Mouse (Mus musculus): ENCODE measurements around the gene Prtn3. TPM values are rescaled to one million over a fixed set of nuclear protein-coding genes. Genes with fewer than 3 reads are reported as not detected.

The Prtn3 gene
- polyA plus RNA-seq, 1 experiment from 2014 or later: 11.2 TPM

- ATAC-seq: no peak
- no peak within 1 kb of the TSS for H3K4me3 ChIP-seq (ENCODE audit: low read length)
Measured at GRCm38 (mm10) chr10:79910556-79910955, 36.3 kb downstream of the Prtn3 start, which contains the start of gene Gm26602. TSS of gene Gm26602 (plus strand) at chr10:79910856.

DNA sequence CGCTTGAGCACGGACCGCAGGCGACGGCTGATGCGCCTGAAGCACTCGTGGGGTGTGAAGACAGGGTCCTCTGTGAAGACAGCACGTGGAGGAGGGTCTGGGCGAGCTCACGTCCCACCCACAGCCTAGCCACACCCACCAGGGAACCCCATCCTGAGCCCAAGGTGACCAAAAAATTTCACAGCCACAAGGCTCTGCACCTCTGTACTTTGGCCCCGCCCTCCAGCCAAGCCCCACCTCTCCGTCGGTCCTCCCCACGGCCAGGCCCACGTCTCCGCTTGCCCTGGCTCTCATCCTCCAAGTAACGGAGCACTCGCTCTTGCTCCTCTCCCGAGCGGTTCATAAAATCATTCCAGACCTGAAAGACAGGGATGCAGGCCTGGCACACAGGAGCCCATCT lies 38.1 kb downstream of the Prtn3 start:
- H3K9me3 ChIP-seq (ENCODE audit: control insufficient read depth, low read length): no peaks in the 10 kb centered on the region
- H3K4me2 ChIP-seq (ENCODE audit: low read length): no peak overlapping the region
- WGBS: 71% methylated on average over 20 of the region's 20 CpGs
- no peak for ATAC-seq
- no peak overlapping the region for H3K9ac ChIP-seq (ENCODE audit: low read depth, low read length)
- H3K36me3 ChIP-seq (ENCODE audit: control insufficient read depth, insufficient read depth, low read length): 0 out of 2 replicates have a peak, but pooled peaks cover 7% of the 10 kb centered on the region
- H3K4me1 ChIP-seq (ENCODE audit: control insufficient read depth, insufficient read depth, low read depth, low read length): peaks cover 33% of the 10 kb centered on the region
- H3K27me3 ChIP-seq (replicated peaks; ENCODE audit: control insufficient read depth, insufficient read depth, low read length): no peaks in the 10 kb centered on the region
- no peak overlapping the region for H3K27ac ChIP-seq (ENCODE audit: low read depth, low read length)
- no peak overlapping the region for H3K4me3 ChIP-seq (ENCODE audit: low read length)

More at GRCm38 (mm10) chr10:79910556-79910955, 36.3 kb downstream of the Prtn3 start, which contains the start of gene Gm26602:
- Histone ChIP-seq H3K9ac (ENCODE audit: low read depth, low read length) (peak within 1 kb of the TSS; percentile 54), H3K27me3 (replicated peaks; ENCODE audit: control insufficient read depth, insufficient read depth, low read length) (no peaks in the 10 kb centered on the region), H3K4me2 (ENCODE audit: low read length) (no peak within 1 kb of the TSS), H3K27ac (ENCODE audit: low read depth, low read length) (peak within 1 kb of the TSS; percentile 85), H3K9me3 (ENCODE audit: control insufficient read depth, low read length) (no peaks in the 10 kb centered on the region), H3K36me3 (ENCODE audit: control insufficient read depth, insufficient read depth, low read length) (peaks cover 12% of the 10 kb centered on the region), H3K4me1 (ENCODE audit: control insufficient read depth, insufficient read depth, low read depth, low read length) (peaks cover 22% of the 10 kb centered on the region)
- WGBS: 99% methylated on average over 4 of the region's 4 CpGs

GRCm38 (mm10) chr10:79914131-79914947 lies 40.1 kb downstream of the Prtn3 start:
- Histone ChIP-seq H3K27ac (ENCODE audit: low read depth, low read length) (no peak overlapping the region), H3K4me2 (ENCODE audit: low read length) (no peak overlapping the region), H3K4me3 (ENCODE audit: low read length) (no peak overlapping the region), H3K9ac (ENCODE audit: low read depth, low read length) (0 out of 2 replicates have a peak overlapping the region, but pooled peaks have one; percentile 18), H3K9me3 (ENCODE audit: control insufficient read depth, low read length) (no peaks in the 10 kb centered on the region), H3K36me3 (ENCODE audit: control insufficient read depth, insufficient read depth, low read length) (0 out of 2 replicates have a peak, but pooled peaks cover 7% of the 10 kb centered on the region), H3K4me1 (ENCODE audit: control insufficient read depth, insufficient read depth, low read depth, low read length) (peaks cover 30% of the 10 kb centered on the region), H3K27me3 (replicated peaks; ENCODE audit: control insufficient read depth, insufficient read depth, low read length) (peaks cover 18% of the 10 kb centered on the region)
- WGBS: 65% methylated on average over 11 of the region's 11 CpGs
- no peak for ATAC-seq

GRCm38 (mm10) chr10:79914948-79915596 lies 40.8 kb downstream of the Prtn3 start:
- H3K4me2 ChIP-seq (ENCODE audit: low read length): no peak overlapping the region
- H3K27ac ChIP-seq (ENCODE audit: low read depth, low read length): no peak overlapping the region
- no peaks in the 10 kb centered on the region for H3K9me3 ChIP-seq (ENCODE audit: control insufficient read depth, low read length)
- 0 out of 2 replicates have a peak, but pooled peaks cover 7% of the 10 kb centered on the region for H3K36me3 ChIP-seq (ENCODE audit: control insufficient read depth, insufficient read depth, low read length)
- ATAC-seq: no peak
- H3K4me3 ChIP-seq (ENCODE audit: low read length): no peak overlapping the region
- H3K27me3 ChIP-seq (replicated peaks; ENCODE audit: control insufficient read depth, insufficient read depth, low read length): peaks cover 24% of the 10 kb centered on the region
- peaks cover 27% of the 10 kb centered on the region for H3K4me1 ChIP-seq (ENCODE audit: control insufficient read depth, insufficient read depth, low read depth, low read length)
- no peak overlapping the region for H3K9ac ChIP-seq (ENCODE audit: low read depth, low read length)
- 73% methylated on average over 7 of the region's 7 CpGs for WGBS

GRCm38 (mm10) chr10:79916081-79916480 lies 41.8 kb downstream of the Prtn3 start:
- Histone ChIP-seq H3K9ac (ENCODE audit: low read depth, low read length) (peak overlapping the region; percentile 94), H3K9me3 (ENCODE audit: control insufficient read depth, low read length) (no peaks in the 10 kb centered on the region), H3K27me3 (replicated peaks; ENCODE audit: control insufficient read depth, insufficient read depth, low read length) (peaks cover 34% of the 10 kb centered on the region), H3K4me3 (ENCODE audit: low read length) (peak overlapping the region; percentile 73), H3K4me1 (ENCODE audit: control insufficient read depth, insufficient read depth, low read depth, low read length) (peaks cover 30% of the 10 kb centered on the region), H3K27ac (ENCODE audit: low read depth, low read length) (peak overlapping the region; percentile 70; the same call in 1 of the 2 replicates), H3K4me2 (ENCODE audit: low read length) (peak overlapping the region; percentile 89), H3K36me3 (ENCODE audit: control insufficient read depth, insufficient read depth, low read length) (0 out of 2 replicates have a peak, but pooled peaks cover 2% of the 10 kb centered on the region)
- ATAC-seq: no peak
- 8% methylated on average over 8 of the region's 8 CpGs for WGBS

DNA sequence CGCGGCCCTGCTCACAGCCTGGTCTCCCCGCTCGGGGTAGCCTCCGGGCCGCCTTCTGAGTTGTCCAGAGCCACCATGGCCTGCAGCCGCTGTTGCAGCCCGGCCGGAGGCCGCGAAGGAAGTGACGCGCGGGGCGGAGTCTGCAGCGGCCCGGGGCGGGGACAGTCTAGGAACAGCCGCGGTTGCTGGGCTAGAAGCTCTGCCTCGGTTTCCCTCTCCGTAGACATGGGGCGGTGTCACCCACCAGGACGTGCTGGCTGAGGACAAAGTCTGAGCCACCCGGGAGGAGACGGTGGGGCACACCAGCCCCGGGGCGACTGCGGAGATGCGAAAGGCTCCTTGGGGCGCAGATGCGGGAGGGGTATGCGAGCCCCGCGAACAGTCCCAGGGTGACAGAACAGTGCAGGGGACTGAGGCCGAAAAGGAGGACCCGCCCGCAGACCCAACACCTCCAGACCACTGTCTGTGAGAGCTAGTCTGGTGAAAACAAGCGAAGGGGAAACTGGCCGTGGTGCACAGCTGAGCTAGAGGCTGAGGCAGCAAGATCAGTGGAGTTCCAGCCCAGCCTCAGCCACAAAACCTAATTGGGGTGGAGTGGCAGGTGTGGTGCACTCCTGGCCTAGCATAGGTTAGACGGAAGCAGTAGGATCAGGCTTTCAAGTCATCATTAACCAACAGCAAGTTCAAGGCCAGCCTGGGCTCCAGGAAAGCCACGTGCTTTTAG lies 42.7 kb downstream of the Prtn3 start, which contains the start of gene Kiss1r:
TSS of gene Kiss1r (plus strand) at position 164 of the 724 bp plus-strand sequence.
- Histone ChIP-seq H3K27ac (ENCODE audit: low read depth, low read length) (peak within 1 kb of the TSS; percentile 70), H3K9me3 (ENCODE audit: control insufficient read depth, low read length) (no peaks in the 10 kb centered on the region), H3K36me3 (ENCODE audit: control insufficient read depth, insufficient read depth, low read length) (0 out of 2 replicates have a peak, but pooled peaks cover 2% of the 10 kb centered on the region), H3K4me2 (ENCODE audit: low read length) (peak within 1 kb of the TSS; percentile 89), H3K4me3 (ENCODE audit: low read length) (peak within 1 kb of the TSS; percentile 73), H3K9ac (ENCODE audit: low read depth, low read length) (peak within 1 kb of the TSS; percentile 94), H3K27me3 (replicated peaks; ENCODE audit: control insufficient read depth, insufficient read depth, low read length) (peaks cover 41% of the 10 kb centered on the region), H3K4me1 (ENCODE audit: control insufficient read depth, insufficient read depth, low read depth, low read length) (peaks cover 36% of the 10 kb centered on the region)
- ATAC-seq: peak; percentile 80
- 2% methylated on average over 41 of the region's 42 CpGs for WGBS

- ATAC-seq: no peak
- H3K27me3 ChIP-seq (replicated peaks; ENCODE audit: control insufficient read depth, insufficient read depth, low read length): peaks cover 47% of the 10 kb centered on the region
- H3K9ac ChIP-seq (ENCODE audit: low read depth, low read length): peak overlapping the region; percentile 94
- H3K27ac ChIP-seq (ENCODE audit: low read depth, low read length): no peak overlapping the region
- H3K4me1 ChIP-seq (ENCODE audit: control insufficient read depth, insufficient read depth, low read depth, low read length): peaks cover 36% of the 10 kb centered on the region
- H3K36me3 ChIP-seq (ENCODE audit: control insufficient read depth, insufficient read depth, low read length): no peaks in the 10 kb centered on the region
- peak overlapping the region; percentile 73 for H3K4me3 ChIP-seq (ENCODE audit: low read length)
- H3K9me3 ChIP-seq (ENCODE audit: control insufficient read depth, low read length): no peaks in the 10 kb centered on the region
- peak overlapping the region; percentile 89 for H3K4me2 ChIP-seq (ENCODE audit: low read length)
- 69% methylated on average over 5 of the region's 5 CpGs for WGBS
Measured at GRCm38 (mm10) chr10:79917532-79918100, 43.3 kb downstream of the Prtn3 start.

- peak overlapping the region; percentile 24; the same call in 1 of the 2 replicates for H3K4me2 ChIP-seq (ENCODE audit: low read length)
- peak overlapping the region; percentile 7; the same call in 1 of the 2 replicates for H3K4me3 ChIP-seq (ENCODE audit: low read length)
- H3K27me3 ChIP-seq (replicated peaks; ENCODE audit: control insufficient read depth, insufficient read depth, low read length): peaks cover 55% of the 10 kb centered on the region
- no peak for ATAC-seq
- no peak overlapping the region for H3K27ac ChIP-seq (ENCODE audit: low read depth, low read length)
- H3K4me1 ChIP-seq (ENCODE audit: control insufficient read depth, insufficient read depth, low read depth, low read length): peaks cover 36% of the 10 kb centered on the region
- no peaks in the 10 kb centered on the region for H3K36me3 ChIP-seq (ENCODE audit: control insufficient read depth, insufficient read depth, low read length)
- no peaks in the 10 kb centered on the region for H3K9me3 ChIP-seq (ENCODE audit: control insufficient read depth, low read length)
- 4% methylated on average over 35 of the region's 35 CpGs for WGBS
- peak overlapping the region; percentile 47 for H3K9ac ChIP-seq (ENCODE audit: low read depth, low read length)
Measured at GRCm38 (mm10) chr10:79918231-79919078, 44.2 kb downstream of the Prtn3 start.
